Mouse (Mus musculus): ENCODE results near the gene Prtg.

The Prtg gene
- long read RNA-seq, experiment 1, partial matches to known transcripts, result 0 of 1 reads
- long read RNA-seq, experiment 1, other reads (novel, unspliced or antisense), result 1 of 1 reads
- long read RNA-seq, experiment 2, result 0 reads

- intact Hi-C loops (cut with DNase I), result no loop called here
Observed at GRCm38 (mm10) chr9:72806731-72807419, at the start of gene Prtg. TSS of gene Prtg (plus strand) at chr9:72806874.

DNA sequence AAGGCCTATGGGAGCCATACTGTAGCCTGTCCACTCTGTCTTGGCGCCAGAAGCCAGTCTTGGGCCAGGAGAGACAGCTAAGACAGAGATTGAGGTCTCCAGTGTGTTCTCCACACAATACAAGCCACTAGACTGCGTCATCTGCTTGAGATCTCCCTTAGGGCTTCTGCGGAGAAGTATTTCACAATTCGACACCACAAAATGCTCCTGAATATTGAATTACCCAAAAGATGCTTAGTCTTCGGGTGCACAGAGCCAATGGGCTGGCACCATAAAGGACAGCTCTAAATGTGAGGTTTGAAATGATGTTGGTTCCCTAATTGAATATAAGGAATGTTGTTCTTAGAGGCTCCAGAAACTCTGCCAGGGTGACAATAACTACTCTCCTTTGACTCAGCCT is 49.5 kb upstream of the Prtg start:
- intact Hi-C loops (cut with DNase I), result no loop called here

DNA sequence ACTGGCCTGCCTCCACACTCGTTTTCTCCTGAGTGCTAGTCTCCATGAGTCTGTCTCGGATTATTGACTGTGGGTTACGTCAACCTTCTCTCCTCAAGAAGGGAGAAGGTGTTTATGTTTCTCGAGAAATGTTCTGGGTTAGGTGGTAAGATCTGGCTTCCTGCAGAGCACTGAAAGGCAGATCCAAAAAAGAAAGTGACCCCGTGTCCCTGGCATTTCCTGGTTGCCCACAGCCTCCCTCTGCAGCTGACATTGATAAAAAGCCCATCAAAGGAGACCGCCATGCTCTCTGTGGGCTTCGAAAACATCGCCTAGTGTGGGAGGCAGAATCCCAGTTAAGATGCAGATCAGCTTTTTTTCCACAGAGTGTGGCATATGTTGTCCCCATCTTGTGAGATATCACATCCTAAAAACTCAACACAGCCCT is 48.0 kb upstream of the Prtg start:
- intact Hi-C loops (cut with DNase I), result no loop called here

GRCm38 (mm10) chr9:72763050-72763718 is 43.5 kb upstream of the Prtg start:
- intact Hi-C loops (cut with DNase I), result no loop called here

DNA sequence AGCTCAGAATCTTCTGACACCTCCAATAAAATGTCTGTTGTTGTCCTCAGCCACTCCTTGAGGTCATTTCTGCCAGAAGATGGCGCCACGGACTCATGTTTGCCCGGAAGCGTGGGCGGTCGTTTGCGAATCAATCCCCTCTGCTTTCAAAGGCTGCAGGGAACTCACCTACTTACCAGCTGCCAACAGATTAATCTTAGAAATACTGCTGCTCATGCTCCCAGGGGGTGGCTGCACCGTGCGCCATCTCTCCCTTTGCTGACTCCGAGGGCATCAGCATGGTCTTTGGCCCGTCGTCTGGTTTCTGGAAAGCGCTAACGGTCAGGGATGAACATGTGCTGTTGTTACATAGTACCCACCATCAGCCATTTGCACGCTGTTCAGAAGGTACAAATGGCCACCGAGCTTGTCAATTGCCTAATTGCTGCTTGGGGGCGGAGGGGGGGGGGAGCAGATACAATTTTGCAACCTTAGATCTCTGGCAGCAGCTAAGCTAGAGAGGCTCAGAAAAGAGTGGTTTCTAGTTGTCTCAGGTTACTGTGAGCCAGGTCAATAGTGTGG is 39.8 kb upstream of the Prtg start:
- intact Hi-C loops (cut with DNase I), result loop anchor here (1.0 kb wide), 1 partner anchor 117 kb away; no protein-coding TSS in a partner anchor

GRCm38 (mm10) chr9:72775022-72775421 is 31.7 kb upstream of the Prtg start:
- intact Hi-C loops (cut with DNase I), result no loop called here

GRCm38 (mm10) chr9:72779004-72779403 is 27.7 kb upstream of the Prtg start:
- intact Hi-C loops (cut with DNase I), result no loop called here

GRCm38 (mm10) chr9:72779733-72780132 is 26.9 kb upstream of the Prtg start:
- intact Hi-C loops (cut with DNase I), result no loop called here

GRCm38 (mm10) chr9:72780694-72781093 is 26.0 kb upstream of the Prtg start:
- intact Hi-C loops (cut with DNase I), result no loop called here

DNA sequence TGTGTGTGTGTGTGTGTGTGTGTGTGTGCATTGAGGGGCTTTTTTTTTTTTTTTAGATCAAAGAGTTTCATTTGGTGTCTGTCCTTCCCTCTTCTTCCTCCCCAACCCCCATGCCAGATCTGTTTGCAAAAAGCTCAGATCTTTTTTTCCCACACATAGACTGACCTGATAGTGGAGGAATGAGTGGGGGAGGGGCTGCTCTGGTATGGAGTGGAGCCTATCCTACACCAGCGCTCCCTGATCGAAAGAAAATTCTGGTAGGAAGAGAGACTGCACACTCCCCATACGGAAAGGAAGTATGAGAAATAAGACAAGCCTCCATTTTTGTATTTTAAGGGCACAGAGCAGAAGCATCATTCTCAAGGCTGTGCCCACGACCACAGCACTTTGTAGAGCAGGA is 25.2 kb upstream of the Prtg start:
- intact Hi-C loops (cut with DNase I), result no loop called here

DNA sequence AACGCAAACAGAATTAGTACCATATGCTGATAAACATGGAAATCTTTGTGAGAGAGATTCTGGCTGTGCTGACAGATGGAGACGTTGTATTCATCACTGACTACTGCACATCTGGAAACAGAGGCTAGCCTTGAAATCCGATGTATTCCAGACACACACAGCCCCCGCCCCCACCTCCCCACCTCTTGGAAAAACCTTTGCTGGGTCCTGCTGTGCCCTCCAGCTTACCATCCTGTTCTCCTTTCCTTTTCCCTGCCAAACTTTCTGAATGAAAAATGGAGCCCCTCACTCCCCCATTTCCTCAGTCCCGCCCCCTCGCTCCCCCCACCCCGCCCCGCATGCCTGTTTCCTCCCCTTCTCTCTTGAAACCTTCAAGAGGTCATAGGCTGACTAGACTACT is 24.6 kb upstream of the Prtg start:
- intact Hi-C loops (cut with DNase I), result no loop called here

DNA sequence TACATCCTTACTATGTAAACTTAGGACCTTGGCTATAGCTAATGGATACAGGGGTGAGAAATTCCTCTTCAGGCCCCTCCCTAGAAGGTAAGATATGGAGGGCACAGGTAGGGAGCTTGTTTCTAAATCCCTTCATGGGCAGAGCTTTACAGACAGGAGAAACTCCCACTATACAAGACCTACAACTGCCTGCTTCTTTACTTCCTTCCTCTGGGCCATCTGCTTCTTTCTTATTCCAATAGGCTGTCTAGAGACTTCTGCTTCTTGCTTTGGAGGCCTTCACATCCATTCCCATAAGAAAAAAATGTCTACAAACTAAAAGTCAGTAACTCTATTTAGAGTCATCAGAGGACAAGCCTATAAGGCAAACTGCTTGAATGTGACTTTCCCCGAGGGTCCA is 18.9 kb upstream of the Prtg start:
- intact Hi-C loops (cut with DNase I), result no loop called here

- intact Hi-C loops (cut with DNase I), result no loop called here
Observed at GRCm38 (mm10) chr9:72790530-72791212, 16.0 kb upstream of the Prtg start.

GRCm38 (mm10) chr9:72791213-72791582 is 15.5 kb upstream of the Prtg start:
- intact Hi-C loops (cut with DNase I), result no loop called here

GRCm38 (mm10) chr9:72791681-72792080 is 15.0 kb upstream of the Prtg start:
- intact Hi-C loops (cut with DNase I), result no loop called here

DNA sequence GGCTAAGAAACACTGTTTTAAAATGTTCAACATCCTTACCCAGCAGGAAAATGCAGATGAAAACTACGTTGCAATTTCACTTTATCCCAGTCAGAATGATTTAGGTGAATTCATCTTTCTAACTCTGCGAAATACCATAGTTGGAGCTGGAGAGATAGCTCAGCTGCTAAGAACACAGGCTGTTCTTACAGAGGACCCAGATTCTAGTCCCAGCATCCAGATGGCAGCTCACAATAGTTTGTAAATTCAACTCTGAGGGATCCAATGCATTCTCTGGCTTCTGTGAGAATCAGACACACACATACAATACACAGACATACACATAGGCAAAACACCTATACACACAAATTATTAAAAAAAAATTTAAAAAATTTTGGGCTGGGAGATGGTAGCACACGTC is 11.4 kb upstream of the Prtg start:
- intact Hi-C loops (cut with DNase I), result no loop called here

GRCm38 (mm10) chr9:72797136-72797621 is 9.5 kb upstream of the Prtg start:
- intact Hi-C loops (cut with DNase I), result no loop called here

GRCm38 (mm10) chr9:72803280-72803679 is 3.4 kb upstream of the Prtg start:
- intact Hi-C loops (cut with DNase I), result no loop called here

DNA sequence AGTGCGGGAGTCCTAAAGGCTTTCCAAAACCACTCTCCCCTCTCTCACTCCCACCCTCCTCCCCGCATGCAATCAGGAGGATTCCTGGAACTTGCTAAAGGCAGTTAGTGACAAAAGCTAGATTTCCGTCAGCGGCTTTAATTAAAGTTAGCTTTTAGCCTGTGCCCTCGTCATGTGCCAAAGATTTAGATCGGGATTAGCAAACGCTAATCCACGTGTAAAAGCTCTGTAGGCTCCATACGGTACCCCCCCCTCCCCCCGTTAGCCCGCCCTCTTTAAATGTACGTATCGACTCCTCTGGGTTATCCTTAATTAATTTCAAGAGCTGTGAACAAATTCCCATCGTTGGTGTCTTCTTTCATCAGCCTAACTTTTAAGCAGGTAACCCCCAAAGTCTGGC is 528 bp upstream of the Prtg start:
- intact Hi-C loops (cut with DNase I), result no loop called here

GRCm38 (mm10) chr9:72807420-72808005 is 839 bp downstream of the Prtg start:
- intact Hi-C loops (cut with DNase I), result no loop called here

GRCm38 (mm10) chr9:72808176-72808575 is 1.5 kb downstream of the Prtg start:
- intact Hi-C loops (cut with DNase I), result no loop called here
